Mouse (Mus musculus) left cerebral cortex, adult 8-10 months (tissue): ENCODE results near the gene Dgkq. TPM values are rescaled to one million over a fixed set of nuclear protein-coding genes. Genes with fewer than 3 reads are reported as not detected.

Experiments used
- DNase-seq, 2 experiments: peaks; one replicate each; pipeline ENCODE4 v3.0.0; 2022; ENCODE audit warnings: low spot score in 2 of 2
- total RNA-seq, 4 experiments: library from RNA; stranded (reverse); gene quantifications; 2 replicates each; pipeline ENCODE4 v1.2.4; 2022

The Dgkq gene
- 10 to 100 TPM; 47.3 to 67.4 (median 51.3) TPM for total RNA-seq

DNA sequence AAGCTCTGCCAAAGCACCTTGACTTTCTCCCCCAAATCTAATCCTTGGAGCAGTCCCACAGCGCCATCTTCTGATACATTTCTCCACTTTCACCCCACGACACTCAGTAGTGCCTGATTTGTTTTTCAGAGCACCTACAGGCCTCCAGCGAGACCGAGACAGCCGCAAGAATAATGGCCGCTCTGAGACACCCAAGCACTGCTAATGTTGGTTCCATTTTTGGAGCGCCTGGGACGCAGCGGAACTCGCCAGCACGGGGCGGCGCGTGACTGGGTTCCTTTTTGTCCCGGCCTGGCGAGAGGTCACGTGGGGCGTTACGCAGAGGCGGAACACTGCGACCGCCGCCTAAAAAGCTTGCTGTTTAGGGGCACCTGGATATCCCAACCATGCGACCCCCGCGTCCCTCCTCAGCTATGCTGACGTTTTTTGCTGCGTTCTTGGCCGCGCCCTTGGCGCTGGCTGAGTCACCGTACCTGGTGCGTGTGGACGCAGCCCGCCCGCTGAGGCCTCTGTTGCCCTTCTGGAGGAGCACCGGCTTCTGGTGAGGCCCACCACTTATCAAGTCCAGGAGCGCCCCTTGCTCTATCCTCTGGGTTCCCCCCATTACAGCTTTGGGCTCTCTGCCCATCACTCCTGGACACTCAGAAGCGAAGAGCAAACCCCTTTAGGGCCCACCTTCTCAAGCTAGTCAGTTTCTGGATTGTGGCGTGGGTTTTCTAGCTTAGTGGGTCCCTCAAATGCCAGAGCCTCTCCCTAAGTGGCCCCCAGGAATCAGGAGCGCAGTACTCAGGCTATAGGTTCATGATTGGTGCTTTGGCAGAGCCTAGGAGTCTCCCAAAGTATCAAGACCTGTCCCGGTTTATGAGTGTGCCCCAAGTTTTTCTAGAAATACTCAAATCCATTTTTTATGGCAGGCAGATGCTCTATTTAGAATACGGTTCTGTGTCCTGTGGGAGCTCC is at the start of gene Dgkq:
TSS of gene Dgkq (minus strand) at position 696 of the 960 bp plus-strand sequence.
- DNase-seq, result peak; percentile 88 to 90

DNA sequence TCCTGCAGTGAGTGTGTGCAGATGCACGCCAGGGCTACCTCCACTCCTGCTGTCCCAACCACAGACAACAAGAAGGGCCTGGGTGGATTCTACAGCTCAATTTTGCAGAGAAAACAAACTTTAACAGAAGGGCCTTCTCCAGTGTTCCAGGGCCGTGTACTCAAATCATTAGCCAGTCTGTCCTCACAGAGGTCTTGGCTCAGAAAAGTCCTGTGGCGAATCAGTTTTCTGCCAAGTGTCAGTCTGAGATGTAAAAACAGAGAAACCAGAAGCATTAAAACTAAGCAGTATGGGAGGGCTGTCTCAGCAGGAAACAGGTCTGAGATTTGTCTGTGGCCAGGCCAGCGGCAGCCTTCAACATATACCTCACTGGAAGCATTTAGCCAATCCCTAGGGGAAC is 48.6 kb upstream of the Dgkq start:
- no peak for DNase-seq

DNA sequence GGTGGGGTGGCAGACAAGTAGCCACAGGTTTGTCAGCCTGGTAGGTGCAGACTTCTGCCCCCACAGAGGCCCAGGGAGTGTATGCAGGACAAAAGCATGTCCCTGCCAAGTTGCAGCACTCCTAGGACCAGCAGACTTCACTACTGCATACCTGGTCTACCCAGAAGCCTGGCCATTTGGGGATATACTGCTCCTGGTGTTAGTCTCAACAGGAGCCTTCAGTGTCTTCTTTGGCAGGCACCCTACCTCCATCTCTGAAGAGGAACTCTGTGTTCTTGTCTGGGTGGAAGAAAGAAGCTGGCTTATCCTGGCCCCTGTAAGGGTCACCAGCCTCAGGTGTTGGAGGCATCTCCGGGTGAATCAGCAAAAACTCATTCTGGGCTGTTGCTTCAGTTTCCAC is 46.5 kb upstream of the Dgkq start:
- no peak for DNase-seq

DNA sequence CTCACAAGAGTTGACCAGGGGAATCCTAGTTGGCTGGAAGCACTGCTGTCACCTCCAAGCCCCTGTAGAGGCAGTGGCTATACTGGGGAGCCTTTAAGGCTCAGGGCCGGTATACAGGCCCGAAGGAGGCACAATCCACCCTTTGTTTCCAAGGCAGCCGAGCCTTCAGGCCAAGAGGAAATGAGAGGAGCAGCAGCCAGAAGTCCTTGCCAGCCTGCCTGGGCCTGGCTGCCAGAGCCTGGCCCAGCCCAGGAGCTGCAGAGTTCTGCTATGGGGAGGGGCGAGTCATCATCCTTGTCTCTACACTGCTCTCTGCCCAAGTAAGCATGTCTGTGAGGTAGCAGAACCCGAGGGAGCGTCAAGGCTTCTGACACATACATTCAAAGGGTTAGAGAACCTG is 44.7 kb upstream of the Dgkq start:
- peak in 1 of 2 experiments; percentile 45 for DNase-seq

DNA sequence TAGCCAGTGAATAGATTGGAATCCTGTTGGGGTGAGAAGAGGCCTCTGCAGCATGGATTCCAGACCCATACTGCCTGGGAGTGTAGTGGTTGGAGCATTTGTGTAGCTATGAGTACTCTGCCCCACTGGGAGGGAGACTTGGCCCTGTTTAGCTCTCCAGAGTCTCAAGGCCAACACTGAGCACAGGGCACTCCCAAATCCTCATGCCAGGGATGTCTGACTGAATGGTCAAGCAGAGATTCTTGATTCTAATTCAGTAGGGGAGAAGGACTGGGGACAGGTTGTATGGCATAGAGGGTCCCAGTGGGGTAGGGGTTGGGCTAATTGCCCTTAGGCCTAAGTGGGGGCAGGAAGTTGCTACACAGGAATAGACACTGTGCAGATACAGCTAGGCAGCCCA is 44.2 kb upstream of the Dgkq start:
- DNase-seq, result no peak

DNA sequence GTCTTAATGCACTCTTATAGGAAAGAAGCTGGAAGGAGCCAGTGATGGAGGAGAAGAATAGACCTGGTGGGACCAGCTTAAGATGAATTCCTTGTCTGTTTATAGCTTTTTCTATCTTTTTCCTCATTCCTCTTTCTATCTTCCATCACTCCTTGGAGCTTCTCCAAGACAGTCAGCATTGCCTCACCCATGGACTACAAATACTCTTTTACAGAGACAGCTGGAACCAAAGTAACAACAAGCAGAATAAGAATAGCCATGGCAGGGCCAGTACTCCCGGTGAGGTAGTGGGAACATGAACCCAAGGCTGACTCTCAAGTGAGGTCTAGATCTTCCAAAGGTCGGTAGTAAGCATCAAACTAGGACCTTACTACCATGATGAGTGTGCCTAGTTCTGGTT is 43.6 kb upstream of the Dgkq start:
- DNase-seq, result no peak

DNA sequence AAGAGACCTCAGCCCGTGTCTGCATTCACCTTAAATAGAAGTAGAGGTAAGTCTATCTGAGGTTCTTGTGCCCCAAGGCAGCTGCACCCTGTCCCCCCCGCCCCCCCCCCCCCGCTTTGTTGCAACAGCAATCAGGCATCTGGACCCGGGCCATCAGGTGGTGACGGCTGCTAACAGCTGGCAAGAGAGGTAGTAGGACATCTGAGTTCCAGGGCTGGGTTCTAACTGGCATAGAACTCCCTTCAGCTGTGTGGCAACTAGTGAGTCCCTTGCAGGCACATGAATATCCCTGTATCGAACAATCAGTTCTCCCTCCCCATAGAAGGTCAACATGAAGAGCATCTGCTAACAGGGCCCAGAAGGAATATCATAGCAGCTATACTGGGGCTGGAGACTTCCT is 42.5 kb upstream of the Dgkq start:
- no peak for DNase-seq

DNA sequence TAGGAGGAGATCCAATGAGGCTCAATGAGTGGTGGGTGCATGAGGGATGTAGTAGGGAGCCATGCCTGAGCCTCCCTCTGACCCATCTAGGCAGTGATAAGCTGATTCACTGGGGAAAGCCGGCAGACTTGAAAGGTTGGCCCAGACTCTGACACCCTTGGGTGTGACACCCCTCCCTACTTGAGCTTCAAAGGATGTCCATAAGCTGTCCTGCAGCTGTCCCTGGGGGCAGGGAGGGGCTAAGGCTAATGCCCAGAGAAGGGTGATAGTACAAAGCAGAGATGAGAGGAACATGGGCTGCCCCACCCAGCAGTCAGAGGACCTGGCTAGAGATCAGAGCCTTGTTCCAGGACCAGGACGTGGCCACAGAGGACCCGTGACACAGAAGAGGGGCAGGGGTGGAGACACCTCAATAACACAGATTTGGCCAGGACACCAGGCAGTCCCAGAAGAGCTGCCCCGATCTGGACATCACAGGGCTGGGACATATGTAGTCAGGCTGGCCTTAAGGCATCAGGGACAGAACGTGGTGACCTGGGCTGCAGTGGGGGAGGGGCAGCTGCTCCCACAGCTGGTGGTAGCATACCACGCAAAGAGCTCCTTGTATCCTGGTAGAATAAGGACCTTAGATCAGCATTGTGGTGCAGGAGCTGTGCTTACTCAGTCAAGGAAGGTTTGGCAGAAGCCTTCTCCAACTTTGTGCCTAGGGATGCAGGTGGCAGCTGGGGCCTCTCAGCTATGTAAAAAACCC is 39.7 kb upstream of the Dgkq start:
- DNase-seq, result no peak

DNA sequence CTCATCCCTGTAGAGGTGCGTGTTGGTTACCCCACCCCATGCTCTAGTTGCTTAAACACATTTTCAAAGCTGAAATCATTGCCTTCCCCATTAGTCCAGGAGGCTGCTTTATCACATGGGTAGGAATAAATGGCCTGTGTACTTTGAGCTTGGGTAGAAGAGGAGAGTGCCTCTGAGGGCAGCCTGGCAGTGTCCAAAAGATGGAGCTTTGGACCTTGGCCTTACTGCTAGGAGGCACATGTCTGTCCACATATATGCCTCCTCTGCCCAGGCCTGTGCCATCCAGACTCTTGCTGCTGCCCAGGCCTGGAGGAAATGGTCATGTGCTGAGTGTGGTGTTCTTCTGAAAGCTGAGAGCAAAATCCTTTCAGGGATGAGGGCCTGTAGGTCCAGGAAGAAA is 38.9 kb upstream of the Dgkq start:
- DNase-seq, result no peak

DNA sequence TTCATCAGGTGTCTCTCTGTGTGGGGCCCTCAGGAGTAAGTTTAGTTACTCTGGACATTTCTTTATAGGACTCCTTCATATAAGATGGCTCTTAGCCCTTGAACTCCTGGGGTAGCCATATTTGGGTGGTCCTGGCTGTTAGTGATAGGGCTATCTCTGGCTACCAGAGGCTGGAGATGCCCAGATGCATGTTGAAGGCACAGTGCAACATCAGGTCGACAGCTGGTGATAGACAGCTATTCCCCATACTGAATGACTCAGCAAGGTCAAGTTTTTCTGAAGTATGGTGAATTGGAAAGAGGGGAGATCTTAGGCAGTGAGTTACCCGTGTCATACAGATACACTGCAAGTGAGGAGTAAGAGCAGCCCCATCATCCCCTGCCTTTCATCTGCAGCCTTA is 38.3 kb upstream of the Dgkq start:
- DNase-seq, result no peak

DNA sequence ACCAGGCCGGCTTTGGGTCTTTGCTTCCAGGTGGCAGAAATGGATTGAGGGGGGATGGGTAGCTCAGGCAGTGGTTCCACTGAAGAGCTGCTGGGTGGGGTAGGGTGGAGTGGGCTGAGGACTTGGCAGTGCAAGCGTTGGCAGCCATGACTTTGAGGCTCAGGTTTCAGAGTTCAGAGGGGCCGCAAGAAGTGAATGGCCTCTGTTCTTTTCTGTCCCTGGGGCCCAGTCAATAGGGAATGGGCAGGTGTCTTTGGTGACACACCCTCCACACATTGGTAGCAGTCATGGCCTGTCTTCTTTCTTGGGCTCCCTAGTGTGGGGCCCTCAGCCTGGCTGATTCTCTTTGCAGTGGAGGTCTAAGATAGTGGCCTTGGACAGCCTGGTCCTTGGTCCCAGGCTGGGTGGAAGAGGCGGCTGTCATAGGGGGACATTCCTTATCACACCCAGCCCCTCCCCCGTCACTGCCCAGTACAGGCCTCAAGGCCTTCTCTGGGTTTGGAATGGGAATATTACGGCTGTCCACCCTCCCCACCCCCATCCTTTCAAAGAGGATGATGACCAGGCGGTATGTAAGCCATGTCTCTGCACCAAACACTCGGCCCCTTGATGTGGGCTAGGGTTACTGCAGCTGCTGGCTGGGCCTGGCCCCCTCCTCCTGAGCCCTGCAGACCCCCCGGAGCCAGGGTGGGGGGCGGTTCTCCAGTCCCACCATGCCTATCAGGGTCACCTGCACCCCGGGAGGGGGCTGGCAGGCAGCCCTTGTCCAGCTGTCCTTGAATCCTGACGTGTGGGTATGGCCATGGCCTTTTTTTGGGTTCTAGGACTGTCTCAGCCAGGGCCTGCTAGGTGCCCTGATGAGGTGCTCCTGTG is 34.5 kb upstream of the Dgkq start:
- DNase-seq, result no peak

DNA sequence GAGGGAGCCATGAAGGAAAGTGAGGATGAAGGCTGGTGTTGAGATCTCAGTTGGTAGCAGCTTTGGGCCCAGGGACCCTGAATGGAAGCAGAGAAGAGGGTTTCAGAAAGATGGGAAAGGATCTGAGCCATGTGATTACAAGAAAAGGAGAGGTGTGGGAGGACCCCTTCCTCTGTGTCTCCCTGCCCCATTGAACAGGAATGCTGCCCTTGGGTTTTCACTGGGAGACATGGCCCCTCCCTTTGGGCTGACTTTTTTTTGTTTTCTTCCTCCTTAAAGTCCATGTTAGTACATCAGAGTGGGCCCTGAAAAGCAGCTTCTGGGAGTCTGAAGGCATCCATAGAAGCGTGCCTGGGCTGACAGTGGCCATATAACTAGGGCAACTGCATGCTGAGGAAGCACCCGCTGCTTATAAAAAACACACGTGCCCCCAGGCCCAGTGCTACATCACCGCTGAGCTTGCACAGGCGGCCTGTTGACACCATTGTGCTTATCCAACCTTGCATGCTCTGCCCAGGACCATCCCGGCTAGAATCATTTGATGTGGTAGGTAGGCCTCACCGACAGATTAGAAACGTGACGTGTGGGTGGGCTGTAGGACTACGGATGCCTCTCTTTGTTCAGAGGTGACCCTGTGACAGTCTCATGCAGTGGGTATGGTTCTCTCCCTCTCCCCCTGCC is 32.0 kb upstream of the Dgkq start:
- DNase-seq, result no peak

DNA sequence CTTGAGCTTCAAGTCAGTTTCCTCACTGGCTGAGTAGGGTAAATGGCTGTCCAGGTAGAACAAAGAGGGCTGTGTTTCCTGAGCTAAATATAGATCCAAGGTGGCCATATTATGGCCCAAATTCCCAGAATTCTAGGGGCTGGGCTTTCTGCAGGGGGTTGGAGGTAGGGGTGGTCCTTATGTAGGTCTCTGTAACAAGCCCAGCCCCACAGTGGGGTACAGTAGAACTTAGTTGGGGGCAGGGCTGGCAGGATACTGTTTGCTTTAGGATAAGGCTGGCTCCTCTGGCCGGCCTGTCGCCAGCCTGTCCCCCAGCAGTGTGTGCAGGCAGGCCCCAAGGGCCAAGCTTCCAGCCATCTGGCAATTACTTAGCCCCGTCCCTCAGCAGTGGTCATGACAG is 30.9 kb upstream of the Dgkq start:
- no peak for DNase-seq

DNA sequence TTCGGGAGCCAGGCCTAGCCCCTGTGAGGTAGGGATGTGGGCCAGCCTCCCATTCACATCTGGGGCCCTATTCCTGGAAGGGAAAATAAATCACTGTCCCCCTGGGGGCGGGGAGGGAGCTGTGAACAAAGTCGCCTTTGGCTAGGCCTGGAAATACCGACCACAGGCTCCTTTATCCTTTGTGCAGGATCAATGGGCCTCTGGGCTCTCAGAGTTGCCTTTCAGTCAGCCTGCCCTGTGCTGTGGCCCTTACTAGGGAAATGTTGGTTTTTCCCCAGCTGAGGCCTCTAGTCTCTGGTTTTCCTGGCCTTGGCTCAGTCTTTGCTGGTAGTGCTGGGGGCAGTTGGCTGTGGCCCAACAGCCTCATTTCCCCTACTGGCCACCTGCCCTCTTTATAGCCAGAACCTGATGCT is 27.9 kb upstream of the Dgkq start:
- DNase-seq, result peak in 1 of 2 experiments; percentile 80

DNA sequence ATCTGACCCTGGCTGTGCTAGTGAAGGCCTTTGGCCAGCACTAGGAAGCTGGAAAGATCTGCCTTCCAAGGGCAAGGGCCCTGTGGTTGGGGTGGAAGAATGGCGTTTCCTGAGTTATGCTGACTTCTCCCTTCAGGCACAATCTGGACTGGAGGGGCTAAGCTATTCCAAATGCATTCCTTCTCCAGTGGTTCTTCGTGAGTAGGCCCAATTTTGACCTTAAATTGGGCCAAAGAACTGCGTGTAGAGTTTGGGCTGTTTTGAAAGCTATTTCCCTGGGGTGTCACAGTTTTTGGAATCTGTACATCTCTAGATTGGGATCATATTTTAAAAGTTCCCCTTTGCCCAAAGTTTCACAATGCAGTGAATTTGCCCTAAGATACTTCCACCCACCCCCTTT is 27.1 kb upstream of the Dgkq start:
- no peak for DNase-seq

DNA sequence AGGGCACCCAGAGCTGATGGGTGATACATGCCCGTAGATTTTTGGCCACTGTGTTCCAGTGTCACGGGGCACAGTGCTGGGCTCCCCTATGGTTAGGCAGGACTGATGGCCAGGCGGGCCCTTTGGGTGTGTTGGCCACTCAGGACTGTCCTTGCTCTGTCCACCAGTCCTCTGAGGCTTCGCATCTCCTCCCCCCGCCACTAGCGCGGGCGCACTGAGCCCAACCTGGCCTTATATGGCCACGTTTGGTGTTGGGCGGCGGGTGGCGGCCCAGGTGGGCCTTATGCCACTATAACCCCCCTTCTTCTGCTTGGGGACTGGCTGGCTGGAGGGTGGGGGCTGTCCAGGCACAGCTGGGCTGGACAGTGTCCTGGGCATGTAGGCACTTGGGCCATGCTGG is 26.4 kb upstream of the Dgkq start:
- DNase-seq, result no peak

DNA sequence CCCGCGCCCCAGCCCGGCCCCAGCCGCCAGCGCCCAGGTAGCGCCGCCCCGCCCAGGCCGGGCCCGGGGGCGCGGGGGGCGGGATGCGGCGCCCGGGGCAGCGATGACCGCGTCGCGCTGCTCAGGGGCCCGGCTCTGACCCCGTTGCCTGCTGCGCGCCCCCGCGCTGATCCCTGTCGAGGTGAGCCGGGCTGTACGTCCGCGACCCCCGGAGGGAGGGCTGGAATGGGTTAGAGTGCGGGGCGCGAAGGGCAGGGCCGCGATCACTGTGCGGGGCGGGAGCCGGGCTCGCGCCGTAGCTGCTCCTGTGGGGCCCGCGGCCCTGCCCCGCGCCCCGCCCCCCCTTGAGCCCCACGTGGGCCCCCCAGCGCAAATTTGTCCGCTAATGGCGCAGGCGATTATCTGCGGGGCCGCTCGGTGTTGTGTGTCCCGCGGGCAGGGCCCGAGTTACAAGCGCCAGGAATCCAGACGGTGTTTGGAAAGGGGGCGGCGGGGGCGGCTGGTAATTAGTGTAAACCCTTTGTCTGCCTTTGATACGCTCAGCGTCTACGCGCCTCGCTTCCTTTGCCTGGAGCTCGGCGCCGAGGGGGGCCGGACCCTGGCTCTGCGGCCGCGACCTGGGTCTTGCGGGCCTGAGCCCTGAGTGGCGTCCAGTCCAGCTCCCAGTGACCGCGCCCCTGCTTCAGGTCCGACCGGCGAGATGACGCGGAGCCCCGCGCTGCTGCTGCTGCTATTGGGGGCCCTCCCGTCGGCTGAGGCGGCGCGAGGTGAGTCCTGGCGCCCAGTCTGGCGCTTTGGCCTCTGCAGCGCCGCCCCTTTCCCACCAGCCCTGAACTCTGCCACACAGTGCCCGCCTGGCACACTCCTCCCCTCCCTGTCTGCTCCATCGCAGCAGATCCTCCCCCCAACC is 25.1 kb upstream of the Dgkq start:
- DNase-seq, result no peak

DNA sequence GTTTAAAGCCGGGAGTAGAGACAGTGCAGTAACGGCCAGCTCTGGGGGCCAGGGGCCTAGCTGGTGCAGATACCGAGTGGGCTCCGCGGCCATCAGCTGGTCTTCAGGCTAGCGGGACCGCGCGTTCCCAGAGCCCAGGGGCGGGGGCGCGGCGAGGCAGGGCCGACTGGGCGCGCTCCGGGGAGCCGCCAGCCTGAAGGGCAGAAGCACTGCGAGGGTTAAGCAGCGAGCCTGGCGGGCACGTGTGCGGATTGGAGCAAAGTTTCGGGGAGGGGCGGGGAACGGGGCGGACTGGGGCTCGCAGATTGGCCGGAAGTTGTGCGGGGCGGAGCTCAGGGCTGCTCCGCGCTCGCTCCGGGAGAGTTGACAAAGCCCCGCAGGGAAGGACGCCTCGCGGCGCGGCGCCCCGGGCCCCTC is 24.4 kb upstream of the Dgkq start:
- no peak for DNase-seq

DNA sequence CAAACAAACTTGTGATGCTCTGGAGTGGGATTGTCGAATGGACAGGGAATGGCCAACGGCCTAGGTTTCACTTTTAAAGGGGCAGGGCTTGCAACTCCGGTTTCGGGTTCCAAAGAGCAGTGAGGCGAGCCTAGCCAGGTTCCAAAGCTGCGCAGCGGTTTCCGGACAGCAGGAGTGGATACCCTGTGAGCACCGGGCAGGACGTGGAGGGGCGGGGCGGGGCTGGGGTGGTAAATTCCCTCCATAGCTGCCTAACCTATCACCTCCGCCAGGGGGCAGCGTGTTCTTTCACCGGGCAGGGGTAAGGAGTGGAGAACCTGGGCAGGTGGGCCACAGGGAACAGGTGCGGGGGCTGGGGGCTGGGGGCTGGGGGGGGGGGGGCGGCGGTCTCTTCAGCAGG is 22.8 kb upstream of the Dgkq start, which contains the start of gene Fgfrl1:
TSS of gene Fgfrl1 (plus strand) at position 112 of the 400 bp plus-strand sequence.
- no peak for DNase-seq

DNA sequence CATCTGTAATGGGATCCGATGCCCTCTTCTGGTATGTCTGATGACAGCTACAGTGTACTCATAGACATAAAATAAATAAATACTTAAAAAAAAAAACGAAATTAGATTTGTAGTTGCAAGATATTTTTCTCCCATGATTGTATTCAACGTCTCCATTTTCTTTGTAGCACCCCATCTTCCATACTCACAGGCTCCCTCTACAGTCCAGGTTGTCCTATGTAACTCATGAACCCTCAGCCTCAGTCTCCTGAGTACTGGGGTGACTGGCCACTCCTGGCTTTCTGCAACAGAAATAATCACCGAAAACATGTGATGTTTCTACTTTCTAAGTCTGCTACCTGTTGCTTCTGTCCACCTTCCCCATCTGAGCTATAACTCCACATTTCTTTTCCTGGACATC is 21.7 kb upstream of the Dgkq start:
- no peak for DNase-seq
